Mouse (Mus musculus): ENCODE results near the gene Tlr7.

GRCm38 (mm10) chrX:167276953-167277352, 53.4 kb downstream of the Tlr7 start:
- TF ChIP-seq POLR2A (IDR thresholded peaks at IDR 0.05; ENCODE audit: extremely low read depth, insufficient read depth, low read length) (no peak), CTCF (IDR thresholded peaks at IDR 0.05; ENCODE audit: low read depth, low read length) (peak; percentile 76)
